Comparison of ENCODE assay signal across 8 mouse cellular contexts in genomic region chr9:25482322-25482998, GRCm38 (mm10). TPM values are rescaled to one million over a fixed set of nuclear protein-coding genes. Genes with fewer than 3 reads are reported as not detected.
DNase-seq lines count a peak whose midpoint lies in the region; ATAC-seq and TF ChIP-seq lines count a peak whose summit lies in the region.

No protein-coding gene starts in this region.

- H3K9ac ChIP-seq in heart, embryonic 12.5 days: peak overlapping the region; percentile 88
- H3K9ac ChIP-seq in liver, embryonic 12.5 days: no peak overlapping the region

- no peak overlapping the region for H3K27ac ChIP-seq in heart, embryonic 12.5 days (ENCODE audit: poor library complexity, severe bottlenecking)
- no peak overlapping the region for H3K27ac ChIP-seq in liver, embryonic 12.5 days
- peak overlapping the region; percentile 38; the same call in 1 of the 2 replicates for H3K27ac ChIP-seq in olfactory bulb, adult 2 months (ENCODE audit: insufficient read depth, low read depth, low read length)

- H3K9me3 ChIP-seq in heart, embryonic 12.5 days (replicated peaks): no peaks in the 10 kb centered on the region
- H3K9me3 ChIP-seq in liver, embryonic 12.5 days (replicated peaks): no peaks in the 10 kb centered on the region

- no peaks in the 10 kb centered on the region for H3K27me3 ChIP-seq in heart, embryonic 12.5 days (replicated peaks)
- H3K27me3 ChIP-seq in liver, embryonic 12.5 days (replicated peaks): peaks cover 15% of the 10 kb centered on the region

- peaks cover 58% of the 10 kb centered on the region for H3K4me1 ChIP-seq in heart, embryonic 12.5 days (replicated peaks)
- H3K4me1 ChIP-seq in liver, embryonic 12.5 days: peaks cover 31% of the 10 kb centered on the region
- H3K4me1 ChIP-seq in olfactory bulb, adult 2 months (ENCODE audit: control insufficient read depth, insufficient read depth, low read length): peaks cover 17% of the 10 kb centered on the region

- WGBS in heart, embryonic 12.5 days: 36% methylated on average over 22 of the region's 22 CpGs
- 32% methylated on average over 22 of the region's 22 CpGs for WGBS in liver, embryonic 12.5 days (ENCODE audit: insufficient replicate concordance)
- WGBS in olfactory bulb, adult 2 months: 28% methylated on average over 22 of the region's 22 CpGs

- H3K4me2 ChIP-seq in heart, embryonic 12.5 days: peak overlapping the region; percentile 88
- H3K4me2 ChIP-seq in liver, embryonic 12.5 days: peak overlapping the region; percentile 94

- TF ChIP-seq CTCF in olfactory bulb, adult 2 months (IDR thresholded peaks at IDR 0.05; ENCODE audit: insufficient read depth, low read depth, low read length): no peak

- H3K4me3 ChIP-seq in heart, embryonic 12.5 days: peak overlapping the region; percentile 81
- H3K4me3 ChIP-seq in liver, embryonic 12.5 days: peak overlapping the region; percentile 61
- H3K4me3 ChIP-seq in olfactory bulb, adult 2 months (ENCODE audit: insufficient read depth, low read depth, low read length): peak overlapping the region; percentile 84

- peak; percentile 46 to 60 for DNase-seq in heart, adult 18-20 months
- DNase-seq in heart, postnatal 36 days: no peak
- peak; percentile 28 for DNase-seq in ZHBTc4 (ENCODE audit: low read depth, low spot score)
- DNase-seq in left cerebral cortex, adult 8-10 months (ENCODE audit: low spot score in 2 of 2): no peak
- no peak for DNase-seq in gastrocnemius, postnatal 14 days

- no peak for ATAC-seq in heart, embryonic 12.5 days (ENCODE audit: insufficient number of reproducible peaks, low FRiP score)
- ATAC-seq in liver, embryonic 12.5 days: no peak

- intact Hi-C loops in heart, postnatal 36 days (cut with DNase I): loop anchor here (5.0 to 10.0 kb wide), 3 partner anchors 35 to 330 kb away; partner anchors contain the start of genes Herpud2 and Sept7
- intact Hi-C loops in gastrocnemius, postnatal 14 days (cut with DNase I; ENCODE audit: low total_unique reads): loop anchor here (10.0 kb wide), 2 partner anchors 102 to 168 kb away; no protein-coding TSS in a partner anchor

- no peak for TF ChIP-seq POLR2A in olfactory bulb, adult 2 months (IDR thresholded peaks at IDR 0.05; ENCODE audit: insufficient read depth, low read depth, low read length)

- H3K36me3 ChIP-seq in heart, embryonic 12.5 days: no peaks in the 10 kb centered on the region
- no peaks in the 10 kb centered on the region for H3K36me3 ChIP-seq in liver, embryonic 12.5 days

RNA-seq across cellular contexts. Expression of gene Eepd1, which starts 1.1 kb away (rescaled TPM):
- total RNA-seq in heart, adult 18-20 months (2021): 10 to 100 TPM; 21.5 to 25.5 TPM
- total RNA-seq in heart, postnatal 36 days (2021): 10 to 100 TPM; 16.2 to 21.0 TPM
- 23.0 and 26.3 TPM in 2 replicates for polyA plus RNA-seq in heart, embryonic 12.5 days (2016; fragmentation: Nextera tagmentation; extraction: Ambion mirVana)
- polyA plus RNA-seq in liver, embryonic 12.5 days (2016; fragmentation: Nextera tagmentation; extraction: Ambion mirVana): 5.4 and 6.3 TPM in 2 replicates
- polyA plus RNA-seq in olfactory bulb, adult 2 months (2012; ENCODE audit: insufficient read depth, insufficient read length, low replicate concordance, missing spikeins): not detected in 2 replicates
- 10 to 100 TPM; 23.0 to 26.1 (median 24.0) TPM for total RNA-seq in left cerebral cortex, adult 8-10 months (2022)
- total RNA-seq in gastrocnemius, postnatal 14 days (2021): 10 to 100 TPM; 43.5 to 72.8 TPM

Comparison
In these comparisons a context has a peak if more than half of its experiments do, and no peak if none do; other contexts are left out.
1. DNase-seq: peak in heart, adult 18-20 months (2 of 2) and ZHBTc4 (single experiment); none in heart, postnatal 36 days (0 of 2), left cerebral cortex, adult 8-10 months (0 of 2) and gastrocnemius, postnatal 14 days (single experiment).
2. Peak in every context shown above with its lines, with median percentiles within 50 percentile points of each other: H3K4me3 ChIP-seq.